8 mouse cellular contexts compared by ENCODE assay signal in genomic region chr5:76868693-76869286, GRCm38 (mm10). TPM values are rescaled to one million over a fixed set of nuclear protein-coding genes. Genes with fewer than 3 reads are reported as not detected.
A peak's percentile ranks its signal among the peaks of the same experiment; 100 is the strongest.
DNase-seq lines count a peak whose midpoint lies in the region; ATAC-seq and TF ChIP-seq lines count a peak whose summit lies in the region.

No protein-coding gene starts in this region.

- H3K27ac ChIP-seq in brown adipose tissue, adult 24 weeks (replicated peaks; ENCODE audit: low read depth, low read length), result no peak overlapping the region
- H3K27ac ChIP-seq in heart, embryonic 13.5 days (replicated peaks), result no peak overlapping the region
- no peak overlapping the region for H3K27ac ChIP-seq in kidney, embryonic 16.5 days (ENCODE audit: low read length)
- no peak overlapping the region for H3K27ac ChIP-seq in stomach, embryonic 16.5 days (ENCODE audit: low read length)
- no peak overlapping the region for H3K27ac ChIP-seq in cerebellum, adult 2 months (ENCODE audit: insufficient read depth, low read length)

- no peak for TF ChIP-seq POLR2A in cerebellum, adult 2 months (IDR thresholded peaks at IDR 0.05; ENCODE audit: borderline replicate concordance, insufficient read depth, low read length)

- peak overlapping the region; percentile 68 for H3K9ac ChIP-seq in heart, embryonic 13.5 days
- peak overlapping the region; percentile 48 for H3K9ac ChIP-seq in kidney, embryonic 16.5 days (replicated peaks; ENCODE audit: low read length)
- H3K9ac ChIP-seq in stomach, embryonic 16.5 days (ENCODE audit: low read length), result peak overlapping the region; percentile 50

- peak overlapping the region; percentile 15 for H3K4me3 ChIP-seq in brown adipose tissue, adult 24 weeks (ENCODE audit: insufficient read depth, low read depth, low read length)
- H3K4me3 ChIP-seq in heart, embryonic 13.5 days, result peak overlapping the region; percentile 49
- peak overlapping the region; percentile 46 for H3K4me3 ChIP-seq in kidney, embryonic 16.5 days (ENCODE audit: low read length)
- peak overlapping the region; percentile 43 for H3K4me3 ChIP-seq in stomach, embryonic 16.5 days (replicated peaks; ENCODE audit: low read length)
- no peak overlapping the region for H3K4me3 ChIP-seq in cerebellum, adult 2 months (replicated peaks; ENCODE audit: insufficient read depth, low read depth, low read length)

- peak overlapping the region; percentile 72 for H3K4me2 ChIP-seq in heart, embryonic 13.5 days
- H3K4me2 ChIP-seq in kidney, embryonic 16.5 days (replicated peaks; ENCODE audit: low read depth, low read length), result peak overlapping the region; percentile 62
- H3K4me2 ChIP-seq in stomach, embryonic 16.5 days (ENCODE audit: low read depth, low read length), result peak overlapping the region; percentile 59

- DNase-seq in CD8-positive naive resting alpha-beta T cell, adult 2 months (ENCODE audit: low read depth in 2 of 2, low spot score in 2 of 2), result peak; percentile 8 to 20
- DNase-seq in lung, postnatal 25 days (ENCODE audit: low spot score), result peak; percentile 72
- no peak for DNase-seq in layer of hippocampus, adult 9-11 months
- DNase-seq in cerebellum, adult 2 months, result no peak

- no peak for TF ChIP-seq CTCF in cerebellum, adult 2 months (IDR thresholded peaks at IDR 0.05; ENCODE audit: borderline replicate concordance, insufficient read depth, low read depth, low read length)

- peaks cover 55% of the 10 kb centered on the region for H3K36me3 ChIP-seq in heart, embryonic 13.5 days
- H3K36me3 ChIP-seq in kidney, embryonic 16.5 days (ENCODE audit: insufficient read depth, low read length), result no peaks in the 10 kb centered on the region
- H3K36me3 ChIP-seq in stomach, embryonic 16.5 days (ENCODE audit: control insufficient read depth, insufficient read depth, low read length), result no peaks in the 10 kb centered on the region

- no peaks in the 10 kb centered on the region for H3K4me1 ChIP-seq in brown adipose tissue, adult 24 weeks (ENCODE audit: control insufficient read depth, insufficient read depth, insufficient read length, low read length)
- peaks cover 30% of the 10 kb centered on the region for H3K4me1 ChIP-seq in heart, embryonic 13.5 days
- H3K4me1 ChIP-seq in kidney, embryonic 16.5 days (ENCODE audit: insufficient read depth, low read length), result no peaks in the 10 kb centered on the region
- H3K4me1 ChIP-seq in stomach, embryonic 16.5 days (ENCODE audit: control insufficient read depth, insufficient read depth, low read length), result no peaks in the 10 kb centered on the region
- H3K4me1 ChIP-seq in cerebellum, adult 2 months (ENCODE audit: control insufficient read depth, insufficient read depth, low read length), result no peaks in the 10 kb centered on the region

- no peaks in the 10 kb centered on the region for H3K27me3 ChIP-seq in heart, embryonic 13.5 days (replicated peaks)
- H3K27me3 ChIP-seq in kidney, embryonic 16.5 days (ENCODE audit: insufficient read depth, low read length), result no peaks in the 10 kb centered on the region
- no peaks in the 10 kb centered on the region for H3K27me3 ChIP-seq in stomach, embryonic 16.5 days (ENCODE audit: control insufficient read depth, insufficient read depth, low read length)
- no peaks in the 10 kb centered on the region for H3K27me3 ChIP-seq in cerebellum, adult 2 months (ENCODE audit: control insufficient read depth, insufficient read depth, low read length)

- H3K9me3 ChIP-seq in heart, embryonic 13.5 days, result no peaks in the 10 kb centered on the region
- H3K9me3 ChIP-seq in kidney, embryonic 16.5 days (ENCODE audit: low read length), result no peaks in the 10 kb centered on the region
- no peaks in the 10 kb centered on the region for H3K9me3 ChIP-seq in stomach, embryonic 16.5 days (replicated peaks; ENCODE audit: control insufficient read depth, low read length)

- WGBS in heart, embryonic 13.5 days, result 31% methylated on average over 16 of the region's 16 CpGs
- 22% methylated on average over 16 of the region's 16 CpGs for WGBS in kidney, embryonic 16.5 days
- WGBS in stomach, embryonic 16.5 days, result 29% methylated on average over 16 of the region's 16 CpGs
- WGBS in cerebellum, adult 2 months, result 43% methylated on average over 16 of the region's 16 CpGs

- no peak for ATAC-seq in heart, embryonic 13.5 days (ENCODE audit: extremely low read depth, insufficient number of reproducible peaks, low FRiP score, low TSS enrichment)
- peak; percentile 94 for ATAC-seq in kidney, embryonic 16.5 days (ENCODE audit: low FRiP score, low TSS enrichment)
- ATAC-seq in stomach, embryonic 16.5 days (ENCODE audit: insufficient read depth, low FRiP score), result peak; percentile 78; the same call in 1 of the 2 replicates

RNA-seq across cellular contexts. Expression of gene Aasdh, which starts 36.5 kb away (rescaled TPM):
- polyA plus RNA-seq in brown adipose tissue, adult 24 weeks (2012; ENCODE audit: insufficient read depth, insufficient read length, missing spikeins), result 4.4 and 5.7 TPM in 2 replicates
- polyA plus RNA-seq in heart, embryonic 13.5 days (2015; fragmentation: Nextera tagmentation; extraction: Ambion mirVana), result 14.8 and 18.9 TPM in 2 replicates
- 18.2 and 22.4 TPM in 2 replicates for polyA plus RNA-seq in kidney, embryonic 16.5 days (2015; fragmentation: Nextera tagmentation; extraction: Ambion mirVana)
- 14.0 and 15.5 TPM in 2 replicates for polyA plus RNA-seq in stomach, embryonic 16.5 days (2015; fragmentation: Nextera tagmentation; extraction: Ambion mirVana)
- 19.9 and 20.9 TPM in 2 replicates for polyA plus RNA-seq in cerebellum, adult 2 months (2012; rRNA removed)

Comparison
In these comparisons a context has a peak if more than half of its experiments do, and no peak if none do; other contexts are left out.
1. DNase-seq: peak in CD8-positive naive resting alpha-beta T cell, adult 2 months (2 of 2) and lung, postnatal 25 days (single experiment); none in layer of hippocampus, adult 9-11 months (single experiment) and cerebellum, adult 2 months (0 of 2).
2. Peak in every context shown above with its lines, with median percentiles within 50 percentile points of each other: H3K4me2 ChIP-seq and H3K9ac ChIP-seq.